Mouse (Mus musculus): ENCODE data around the gene C130050O18Rik.

C130050O18Rik gene

DNA sequence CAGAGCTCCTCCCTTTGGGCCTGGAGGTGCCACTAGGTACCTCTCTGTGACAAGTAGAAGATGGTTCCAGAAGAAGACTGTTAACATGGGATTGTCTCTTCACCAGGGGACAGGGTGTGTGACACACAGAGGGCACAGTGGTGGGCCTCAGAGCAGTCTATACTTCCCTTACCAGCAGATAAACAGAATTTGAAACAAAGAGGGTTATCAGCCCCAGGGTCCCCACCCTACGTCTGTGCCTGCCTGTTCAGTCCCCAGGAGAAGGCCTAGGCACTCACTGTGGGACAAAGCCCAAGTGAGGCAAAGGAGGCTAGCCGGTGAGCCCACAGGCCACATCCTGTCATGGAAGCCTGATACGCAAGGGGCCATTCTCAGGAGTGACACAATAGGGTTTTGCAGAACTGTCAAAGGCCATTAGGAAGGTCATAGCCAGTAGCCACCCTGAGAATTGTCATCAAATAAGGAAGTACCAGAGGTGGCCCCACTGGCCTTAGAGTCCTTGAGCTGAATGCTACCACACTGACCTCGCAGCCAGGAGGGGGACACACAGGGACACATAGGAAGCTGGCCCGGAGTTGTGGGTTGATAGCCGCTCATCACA, at the start of gene C130050O18Rik:
C130050O18Rik (plus strand) TSS at position 480 of the 601 bp plus-strand sequence.
- no peak for DNase-seq (ENCODE audit: low read depth, low spot score)

DNA sequence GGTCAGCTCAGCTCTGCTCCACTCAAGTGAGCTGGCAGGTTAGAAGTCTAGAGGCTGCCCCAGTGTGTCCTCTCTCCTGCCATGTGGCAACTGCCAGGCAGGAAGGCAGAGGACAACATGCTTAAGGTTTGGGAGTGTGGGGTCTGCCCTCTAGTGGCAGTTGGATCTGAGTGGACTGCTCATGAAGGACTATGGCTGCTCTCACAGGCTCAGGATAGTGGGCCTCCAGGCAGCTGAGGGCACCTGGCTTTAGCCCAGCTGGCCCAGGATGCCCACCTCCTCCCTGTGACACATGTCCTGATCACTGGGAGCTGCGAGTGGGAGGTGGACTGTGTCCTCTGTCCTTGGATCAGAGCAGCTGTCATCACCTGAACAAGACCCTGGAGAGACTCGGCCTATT, 46.4 kb upstream of the C130050O18Rik start:
- no peak for DNase-seq (ENCODE audit: low read depth, low spot score)

DNA sequence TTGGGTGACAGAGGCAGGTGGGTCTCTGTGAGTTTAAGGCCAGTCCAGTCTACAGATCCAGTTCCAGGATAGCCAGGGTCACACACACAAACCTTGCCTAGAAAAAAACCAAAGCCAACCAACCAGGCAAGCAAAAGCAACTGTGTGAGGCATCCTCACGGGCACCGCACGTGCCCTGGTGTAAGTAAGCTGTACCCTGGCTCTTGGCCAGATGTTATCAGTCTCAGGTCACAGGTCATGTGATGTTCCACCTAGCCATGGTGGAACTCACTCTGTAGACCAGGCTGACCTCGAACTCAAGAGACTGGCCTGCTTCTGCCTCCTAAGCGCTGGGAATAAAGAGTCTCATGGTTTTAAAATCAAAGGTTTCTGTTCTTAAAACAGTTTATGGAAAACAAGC, 45.8 kb upstream of the C130050O18Rik start:
- no peak for DNase-seq (ENCODE audit: low read depth, low spot score)

DNA sequence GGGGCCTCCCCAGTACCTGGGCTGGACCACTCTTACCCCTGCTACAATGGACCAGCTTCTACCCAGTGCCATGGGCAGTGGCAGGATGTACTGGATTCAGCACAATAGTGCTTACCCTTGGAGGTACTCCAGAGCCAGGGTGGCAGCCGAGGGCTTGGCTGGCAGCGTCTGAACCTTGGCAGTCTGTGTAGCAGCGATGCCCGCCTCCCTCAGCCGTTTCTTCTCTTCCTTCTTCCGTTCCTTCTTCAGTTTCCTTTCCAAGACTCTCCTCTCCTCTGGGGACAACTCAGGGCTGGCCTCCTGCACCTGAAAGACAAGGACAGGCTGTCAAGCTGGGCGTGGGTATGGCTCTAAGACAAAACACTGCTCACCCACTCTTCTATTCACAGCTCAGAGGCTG, 41.2 kb upstream of the C130050O18Rik start:
- DNase-seq (ENCODE audit: low read depth, low spot score): no peak

DNA sequence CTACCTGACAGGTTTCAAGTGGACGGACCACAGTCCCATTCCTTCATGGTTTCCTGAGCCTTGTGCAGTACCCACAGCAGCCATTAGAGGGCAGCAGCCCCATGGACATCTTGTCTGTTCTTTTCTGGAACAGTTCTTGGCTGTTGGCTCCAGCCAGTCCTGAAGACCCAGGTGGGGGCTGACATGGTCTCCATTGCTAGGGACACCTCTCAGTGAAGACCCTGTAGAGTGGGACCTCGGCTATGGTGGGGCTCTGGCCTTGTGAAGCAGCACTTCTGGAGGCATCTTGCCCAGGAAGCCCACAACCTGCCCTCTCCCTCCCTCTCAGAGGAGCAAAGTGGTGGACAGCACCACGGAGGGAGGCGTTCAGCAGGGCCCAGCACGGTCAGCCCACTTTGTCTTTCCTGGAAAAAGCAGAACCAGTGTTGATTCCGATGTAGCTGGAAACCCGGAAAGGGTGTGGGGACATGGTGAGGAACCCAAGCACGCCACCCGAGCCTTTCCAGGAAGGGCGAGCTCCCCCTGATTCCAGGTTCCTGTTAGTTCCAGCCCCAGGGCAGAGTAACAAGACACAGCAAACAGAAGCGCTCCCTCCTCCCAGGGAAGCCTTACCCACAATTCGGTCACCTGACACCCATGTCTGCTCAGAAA, 40.7 kb upstream of the C130050O18Rik start:
- DNase-seq (ENCODE audit: low read depth, low spot score): peak; percentile 80

DNA sequence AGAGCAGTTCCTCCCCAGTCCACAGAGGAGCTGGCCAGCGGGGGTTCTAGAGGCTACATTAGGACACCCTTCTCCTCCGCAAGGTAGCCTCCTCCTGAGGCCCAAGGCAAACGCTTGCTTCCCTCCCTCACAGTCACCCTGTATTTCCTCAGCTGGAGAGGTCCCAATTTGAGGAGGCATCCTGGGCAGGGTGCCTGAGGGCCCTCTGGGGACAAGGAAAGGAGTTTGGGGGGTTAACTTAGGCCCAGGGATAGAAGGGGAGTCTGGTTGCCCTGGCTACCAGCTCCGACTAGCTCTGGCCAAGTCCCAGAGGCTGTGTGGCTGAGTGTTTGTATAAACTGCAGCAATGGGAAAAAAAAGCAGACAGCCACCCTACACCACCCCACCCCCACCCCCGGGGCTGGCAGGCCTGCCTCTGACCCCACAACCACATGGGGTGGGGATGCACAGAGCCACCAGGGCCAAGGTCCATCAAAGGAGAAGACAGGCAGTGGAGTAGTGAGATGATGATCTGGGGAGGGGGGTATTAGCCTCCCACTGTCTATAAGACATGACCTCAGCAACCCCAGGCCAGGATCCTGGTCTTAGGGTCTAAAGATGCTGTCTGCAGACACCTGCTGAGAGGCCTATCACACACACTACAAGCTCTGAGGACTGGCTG, 40.0 kb upstream of the C130050O18Rik start:
- no peak for DNase-seq (ENCODE audit: low read depth, low spot score)

DNA sequence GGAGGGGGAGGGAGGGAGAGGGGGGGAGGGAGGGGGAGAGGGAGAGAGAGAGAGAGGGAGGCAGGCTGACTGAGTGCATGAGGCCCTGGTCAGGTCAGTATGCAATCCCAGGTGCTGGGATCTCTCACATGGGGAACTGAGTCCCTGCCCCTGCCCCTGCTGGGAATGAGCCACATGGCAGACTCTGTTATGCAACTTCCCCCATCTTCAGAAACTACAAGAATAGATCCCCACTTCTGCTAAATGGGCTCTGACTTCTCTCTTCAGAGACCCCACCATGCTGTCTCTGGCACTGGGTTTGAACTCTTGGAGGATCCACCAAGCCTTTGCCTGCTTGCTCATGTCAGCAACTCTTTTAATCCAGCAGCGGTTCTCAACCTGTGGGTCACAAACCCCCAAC, 39.3 kb upstream of the C130050O18Rik start:
- DNase-seq (ENCODE audit: low read depth, low spot score): no peak

DNA sequence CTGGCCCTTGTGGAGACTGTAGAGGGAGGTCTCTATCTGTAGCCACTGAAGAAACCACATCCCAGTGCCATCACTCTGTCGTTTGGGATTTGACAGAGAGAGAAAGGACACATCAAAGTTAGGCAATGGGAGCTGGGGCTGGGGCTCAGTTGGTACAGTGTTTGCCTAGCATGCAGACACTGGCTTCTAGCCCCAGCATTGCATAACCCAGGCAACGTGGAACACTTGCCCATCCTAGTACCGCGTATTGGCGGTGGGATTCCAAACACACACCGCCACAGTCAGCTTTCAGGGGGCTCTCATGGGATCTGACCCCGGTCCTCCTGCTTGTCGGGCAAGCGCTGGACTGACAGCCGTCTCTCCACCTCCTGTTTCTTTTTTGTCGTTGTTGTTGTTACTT, 38.6 kb upstream of the C130050O18Rik start:
- DNase-seq (ENCODE audit: low read depth, low spot score): no peak

DNA sequence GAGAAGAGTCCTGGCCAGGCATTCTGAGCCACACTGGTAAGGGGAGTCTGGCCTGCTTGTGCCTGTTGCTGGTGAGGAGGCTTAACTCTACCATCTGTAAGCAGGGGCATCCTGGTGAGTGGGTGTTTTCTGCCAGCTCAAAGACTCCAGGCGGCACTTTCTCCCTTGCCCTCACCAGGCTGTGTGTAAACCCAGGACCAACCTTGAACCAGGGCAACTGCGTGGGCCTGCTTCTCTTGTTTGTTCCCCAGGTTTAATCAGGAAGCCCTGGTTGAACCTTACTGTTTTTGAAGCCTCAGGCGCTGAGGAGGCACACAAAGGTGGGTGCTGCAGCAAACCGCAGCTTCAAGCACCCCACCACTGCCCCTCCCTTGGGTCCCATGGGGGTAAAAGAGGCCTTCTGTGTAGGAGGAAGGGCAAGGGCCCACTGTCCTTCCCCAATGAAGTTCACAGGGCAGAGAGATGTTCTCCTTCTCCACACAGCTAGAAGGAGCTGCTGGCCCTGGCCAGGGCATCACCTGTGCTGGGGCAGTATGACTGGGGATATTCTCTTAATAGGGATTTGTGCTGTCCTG, 37.1 kb upstream of the C130050O18Rik start:
- DNase-seq (ENCODE audit: low read depth, low spot score): no peak

DNA sequence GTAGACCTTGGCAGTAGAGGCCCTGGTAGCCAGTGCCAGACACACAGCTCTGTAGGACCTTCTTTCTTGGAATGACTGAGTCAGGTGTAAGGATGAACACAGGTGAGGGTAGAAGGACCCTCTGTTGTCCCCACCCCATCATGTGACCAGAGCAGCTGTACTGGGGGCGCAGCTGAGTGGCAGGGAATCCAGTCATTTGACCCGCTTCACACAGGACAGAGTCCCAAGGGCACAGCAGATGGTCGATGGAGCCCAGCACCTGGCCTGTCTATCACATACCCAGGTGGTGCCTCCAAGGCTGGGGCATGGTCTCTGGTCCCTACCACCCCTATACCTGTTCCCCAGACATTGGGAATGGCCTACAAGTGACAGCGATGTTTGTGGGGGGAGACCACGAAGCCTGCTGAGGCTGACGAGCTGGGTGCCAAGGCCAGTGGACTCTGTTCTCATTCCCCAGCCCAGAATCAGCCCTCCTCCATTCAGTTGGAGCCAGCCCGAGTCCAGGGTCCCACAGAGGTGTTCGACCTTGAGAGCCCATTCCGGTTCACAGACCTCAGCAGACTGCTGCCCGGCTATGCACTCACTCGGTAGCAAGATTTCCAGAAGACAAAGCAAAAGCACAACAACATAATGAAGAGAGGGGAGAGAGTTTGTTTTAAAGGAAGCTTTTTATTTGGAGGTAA, 36.3 kb upstream of the C130050O18Rik start:
- DNase-seq (ENCODE audit: low read depth, low spot score): no peak

DNA sequence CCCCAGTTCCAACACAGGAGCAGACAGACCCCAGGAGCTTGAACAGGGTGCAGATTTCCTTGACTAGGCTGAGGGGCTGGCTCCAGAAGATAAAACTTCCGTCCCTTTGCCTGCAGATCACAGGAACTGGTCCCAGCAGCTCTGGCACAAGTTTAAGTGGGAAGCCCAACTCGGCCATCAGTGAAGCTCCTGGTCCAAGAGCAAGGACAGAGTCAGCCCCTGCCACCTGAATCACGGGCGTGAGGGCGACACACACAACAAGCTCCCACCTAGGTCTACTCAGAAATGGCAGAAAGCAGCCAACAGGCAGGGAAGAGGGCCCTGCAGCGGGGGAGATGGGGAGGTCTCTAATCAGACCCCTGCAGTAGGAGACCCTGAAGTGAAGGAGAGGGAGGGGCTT, 34.7 kb upstream of the C130050O18Rik start:
- no peak for DNase-seq (ENCODE audit: low read depth, low spot score)

DNA sequence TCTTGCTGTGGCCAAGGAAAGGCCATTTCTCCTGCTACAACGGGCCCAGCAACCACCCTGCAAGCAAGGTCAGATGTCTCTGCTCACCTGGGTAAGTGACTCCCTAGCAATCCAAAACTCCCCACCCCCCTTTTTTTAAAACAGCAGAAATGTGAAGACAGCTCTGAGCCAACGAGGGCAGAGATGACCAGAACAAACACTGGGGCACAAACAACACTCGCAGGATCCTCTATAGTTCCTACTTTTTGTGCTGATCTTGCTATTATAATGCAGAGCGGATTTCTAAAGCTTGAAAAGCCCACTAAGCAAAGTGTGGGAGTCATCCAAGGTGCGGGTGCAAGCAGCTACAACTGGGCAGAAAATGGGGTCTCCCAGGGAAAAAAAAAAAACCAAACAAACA, 34.0 kb upstream of the C130050O18Rik start:
- no peak for DNase-seq (ENCODE audit: low read depth, low spot score)

DNA sequence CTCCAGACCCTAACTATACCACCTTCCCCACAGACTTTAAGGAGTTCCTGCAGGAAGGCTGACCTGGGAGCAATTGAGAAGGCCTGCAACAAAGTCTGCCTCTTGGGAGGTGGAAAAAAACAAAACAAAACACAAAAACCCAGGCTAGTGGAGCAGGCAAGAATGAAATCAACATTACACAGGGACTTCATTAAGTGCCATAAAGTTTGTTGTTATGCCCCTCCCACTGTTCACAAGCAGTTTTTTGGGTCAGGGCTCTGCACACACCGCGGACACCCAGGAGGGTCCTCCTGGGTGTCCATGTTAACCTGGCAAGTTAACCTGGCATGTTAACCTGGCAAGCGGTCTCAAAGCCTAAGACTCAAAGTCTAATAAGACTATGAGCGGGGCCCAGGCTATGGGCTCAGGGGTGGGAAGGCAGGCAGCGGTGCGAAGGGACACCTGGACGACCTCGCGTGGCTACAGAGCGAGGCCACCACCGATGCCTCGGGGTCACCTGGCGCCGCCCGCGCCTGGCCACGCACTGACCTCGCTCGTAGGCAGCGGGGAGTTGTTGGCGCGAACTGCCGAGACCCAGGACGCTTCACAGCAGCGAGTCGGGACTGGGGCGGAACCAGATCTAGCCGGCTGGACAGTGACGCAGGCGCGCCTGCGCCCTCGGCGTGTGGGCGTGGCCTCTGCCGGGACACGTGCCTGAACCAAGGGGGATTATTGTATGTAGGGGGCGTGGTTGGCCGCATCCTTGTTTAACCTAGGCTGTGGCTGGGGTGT, 33.3 kb upstream of the C130050O18Rik start:
- peak; percentile 87 for DNase-seq (ENCODE audit: low read depth, low spot score)

DNA sequence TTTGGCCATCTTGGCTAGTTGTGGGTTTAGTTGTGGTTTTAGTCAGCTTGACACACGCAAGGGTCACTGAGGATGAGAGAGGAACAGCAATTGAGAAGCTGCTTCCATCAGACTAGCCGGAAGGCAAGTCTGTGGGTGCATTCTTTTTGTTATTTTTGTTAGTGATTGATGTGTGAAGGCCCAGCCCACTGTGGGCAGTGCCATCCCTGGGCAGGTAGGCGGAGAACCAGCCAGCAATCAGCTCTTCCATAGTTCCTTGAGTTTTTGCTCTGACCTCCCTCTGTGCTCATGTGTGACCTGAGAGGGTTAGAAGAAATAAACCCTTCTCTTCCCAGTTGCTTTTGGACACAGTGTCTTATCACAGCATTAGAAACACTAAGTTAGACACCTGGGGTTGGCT, 32.0 kb upstream of the C130050O18Rik start:
- no peak for DNase-seq (ENCODE audit: low read depth, low spot score)

DNA sequence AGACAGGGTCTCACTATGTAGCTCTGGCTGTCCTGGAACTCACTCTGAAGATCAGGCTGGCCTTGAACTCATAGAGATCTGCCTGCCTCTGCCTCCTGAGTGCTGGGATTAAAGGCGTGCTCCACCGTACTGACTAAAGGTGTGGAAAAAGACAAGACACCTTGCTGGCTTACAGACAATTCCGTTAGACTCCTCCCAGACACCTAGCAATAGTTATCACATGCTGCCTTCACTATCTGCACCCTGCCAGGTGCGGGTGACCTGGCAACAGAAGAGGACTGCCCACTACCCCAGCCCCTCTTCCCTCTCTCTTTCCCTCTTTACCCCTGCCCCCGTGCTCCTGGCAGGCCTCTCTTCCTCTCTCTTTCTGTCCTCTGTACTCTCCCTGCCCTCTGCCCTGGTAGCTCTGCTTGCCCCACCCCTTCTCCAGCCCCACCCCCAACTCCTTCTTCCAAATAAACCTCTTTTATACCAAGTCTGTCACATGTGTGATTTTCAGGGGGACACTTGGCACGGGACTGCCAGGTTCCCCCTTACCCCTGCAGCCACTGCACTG, 31.1 kb upstream of the C130050O18Rik start:
- no peak for DNase-seq (ENCODE audit: low read depth, low spot score)

DNA sequence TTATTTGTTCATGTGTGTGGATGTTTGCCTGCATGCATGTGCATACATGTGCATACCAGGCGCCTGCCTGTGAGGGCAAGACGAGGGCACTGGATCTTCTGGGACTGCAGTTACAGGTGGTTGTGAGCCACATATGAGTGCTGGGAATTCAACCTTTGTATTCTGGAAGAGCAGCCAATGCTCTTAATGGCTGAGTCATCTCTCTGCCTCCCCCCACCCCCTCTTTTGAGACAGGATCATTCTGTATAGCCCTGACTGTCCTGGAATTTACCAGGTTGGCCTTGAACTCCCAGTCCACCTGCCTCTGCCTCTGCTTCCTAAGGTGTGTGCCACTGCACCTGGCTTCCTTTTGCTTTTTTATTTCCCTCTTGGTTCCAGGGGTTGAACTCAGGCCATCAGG, 30.2 kb upstream of the C130050O18Rik start:
- DNase-seq (ENCODE audit: low read depth, low spot score): no peak

DNA sequence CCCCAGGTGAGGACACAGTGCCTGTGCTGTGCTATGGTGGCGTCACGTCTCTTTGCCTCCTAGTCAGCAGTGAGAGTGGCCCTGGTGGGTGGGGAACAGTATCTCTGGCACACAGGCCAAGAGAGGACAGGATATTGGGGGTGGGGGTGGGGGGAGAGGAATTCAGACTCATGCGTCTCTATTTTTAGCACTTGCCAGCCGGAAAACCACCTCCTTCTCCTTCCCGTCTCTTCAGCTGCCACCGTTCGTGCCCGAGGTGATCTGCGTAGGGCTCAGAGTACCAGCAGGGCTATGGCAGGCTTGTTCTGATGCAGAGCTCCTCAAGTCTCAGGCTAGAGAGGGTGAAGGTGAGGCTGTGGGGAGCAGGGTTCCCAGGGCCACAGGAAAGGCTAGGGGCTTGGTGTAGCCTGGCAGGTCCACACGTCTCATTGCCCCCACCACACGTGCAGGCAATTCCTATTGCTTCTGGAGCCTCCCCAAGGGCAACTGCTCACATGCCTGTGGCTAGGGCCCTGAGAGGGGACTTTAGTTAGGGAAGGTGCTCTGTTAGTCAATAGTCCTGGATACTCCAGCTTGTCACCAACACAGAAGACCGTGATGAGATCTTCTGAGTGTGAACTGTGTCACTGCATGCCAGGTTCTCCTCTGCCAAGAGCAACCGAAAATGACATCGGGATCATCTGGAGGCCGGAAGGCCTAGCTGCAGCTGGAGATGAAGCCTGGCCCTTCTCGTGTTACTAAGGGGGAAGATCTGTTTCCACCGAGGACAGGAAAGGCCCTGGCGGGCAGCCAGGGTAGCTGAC, 27.4 kb upstream of the C130050O18Rik start, which contains the start of gene Gpr146:
Gpr146 (plus strand) TSS at position 230 of the 803 bp plus-strand sequence.
- DNase-seq (ENCODE audit: low read depth, low spot score): no peak

DNA sequence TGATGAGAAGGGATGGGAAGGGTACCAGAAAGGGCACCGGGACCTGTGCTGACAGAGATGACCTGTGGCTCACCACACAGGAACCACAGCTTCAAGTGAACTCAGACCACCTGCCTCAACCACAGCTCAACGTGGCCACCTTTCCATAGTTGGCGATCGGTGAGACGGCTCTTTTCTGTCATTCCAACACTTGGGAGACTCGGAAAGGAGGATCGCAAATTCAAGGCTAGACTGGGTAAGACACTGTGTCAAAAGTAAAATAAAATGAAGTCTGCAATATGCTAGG, 26.9 kb upstream of the C130050O18Rik start:
- no peak for DNase-seq (ENCODE audit: low read depth, low spot score)

DNA sequence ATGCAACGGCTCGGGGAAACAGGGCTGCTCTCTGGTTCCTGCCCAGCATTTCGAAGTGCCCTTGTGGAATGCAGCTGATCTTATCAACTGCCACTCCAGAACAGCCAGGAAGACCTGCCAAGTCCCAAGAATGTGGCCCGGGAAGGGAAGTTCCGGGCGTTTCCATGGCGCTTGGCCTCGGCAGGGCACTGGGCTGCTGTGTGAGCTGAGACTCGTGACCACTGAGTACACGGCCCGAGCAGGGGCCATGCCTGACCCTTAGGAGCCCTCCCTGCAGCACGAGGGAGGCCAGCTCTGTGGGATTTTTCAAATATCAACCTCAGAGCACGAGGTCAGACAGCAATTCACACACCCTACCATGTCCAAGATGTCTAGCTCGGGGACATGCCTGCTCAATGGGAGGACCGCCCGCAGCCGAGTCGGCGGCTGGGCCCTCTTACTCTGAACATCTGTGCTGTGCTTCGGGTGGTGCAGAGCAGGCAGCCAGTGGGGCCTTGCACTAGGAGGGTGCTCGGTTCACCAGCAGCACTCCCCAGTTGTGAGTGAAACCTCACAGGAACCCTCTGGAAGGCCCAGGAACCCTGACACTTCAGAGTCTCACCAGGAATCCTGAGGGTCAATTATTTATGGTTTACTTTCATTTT, 26.0 kb upstream of the C130050O18Rik start:
- DNase-seq (ENCODE audit: low read depth, low spot score): no peak
